Mouse (Mus musculus): ENCODE measurements at regions not wholly inside any gene's neighbourhood (a gene's known extent, or its start where the extent isn't known, plus 50 kb on each side); places are given as distances from the start of the nearest gene placed in this dataset.

DNA sequence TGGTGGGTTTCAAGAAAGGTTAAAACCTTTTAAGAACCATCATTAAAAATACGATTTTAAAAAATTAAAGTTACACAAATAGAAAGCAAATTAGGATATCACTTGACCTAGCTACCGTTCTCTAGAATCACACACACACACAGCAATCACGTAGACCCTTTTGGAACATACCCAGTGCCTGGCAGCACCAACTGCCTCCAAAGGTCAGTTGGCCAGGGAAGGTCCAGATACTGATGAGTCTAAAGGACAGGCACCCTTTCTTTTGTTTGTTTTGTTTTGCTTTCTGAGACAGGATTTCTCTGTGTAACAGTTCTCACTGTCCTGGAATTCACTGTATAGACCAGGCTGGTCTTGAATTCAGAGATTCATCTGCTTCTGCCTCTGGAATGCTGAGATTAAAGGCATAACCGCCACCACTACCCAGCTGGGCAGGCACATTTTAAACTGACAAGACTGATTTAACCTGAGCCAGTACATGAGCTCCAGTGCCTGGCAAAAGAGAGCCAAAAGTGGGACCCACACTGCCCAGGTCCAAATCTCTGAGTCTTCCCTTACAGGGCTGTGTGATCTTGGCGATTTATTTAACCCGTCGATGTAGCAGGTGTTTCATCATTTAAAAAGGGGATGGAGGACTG, 353.0 kb downstream of the Pmp22 start:
- DNase-seq (ENCODE audit: low spot score), result no peak

DNA sequence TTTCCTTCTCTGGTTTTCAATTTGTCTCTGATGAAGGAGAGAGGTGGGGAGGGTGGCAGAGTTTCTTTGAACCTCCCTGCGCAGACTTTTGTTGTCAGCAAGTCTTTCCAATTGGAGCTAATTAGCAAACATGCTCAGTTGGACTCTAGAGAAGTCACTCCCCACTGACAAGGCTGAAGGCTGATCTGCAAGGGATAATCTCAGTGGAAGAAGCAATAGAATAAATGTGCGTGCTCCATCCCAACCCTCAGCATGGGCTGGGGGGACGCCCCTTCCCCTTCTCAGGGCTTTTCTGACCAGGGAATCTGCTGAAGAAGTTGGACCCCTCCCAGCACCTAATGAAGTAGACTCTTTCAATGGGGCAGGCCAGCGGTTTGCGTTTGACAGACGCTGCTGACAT, 353.8 kb downstream of the Pmp22 start:
- DNase-seq (ENCODE audit: low spot score), result no peak

DNA sequence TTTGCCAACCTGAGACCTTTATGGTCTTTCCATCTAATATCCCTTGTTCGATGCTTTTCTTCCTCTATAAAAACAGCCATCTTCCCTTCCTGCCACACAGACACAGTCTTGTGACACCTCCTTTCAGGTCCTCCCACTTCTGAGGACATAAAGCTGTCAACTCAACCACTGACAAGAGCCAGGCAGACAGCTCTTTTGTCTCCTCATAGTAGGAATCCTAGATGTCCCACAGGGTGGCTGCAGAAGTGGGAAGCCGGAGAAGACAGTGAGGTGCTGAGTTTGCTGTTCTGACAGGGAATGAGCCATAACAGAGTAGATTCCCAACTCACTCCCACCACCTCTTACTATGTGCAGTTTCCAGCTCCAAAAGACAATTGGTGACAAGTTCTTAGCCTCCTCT, 358.4 kb downstream of the Pmp22 start:
- DNase-seq (ENCODE audit: low spot score), result no peak

DNA sequence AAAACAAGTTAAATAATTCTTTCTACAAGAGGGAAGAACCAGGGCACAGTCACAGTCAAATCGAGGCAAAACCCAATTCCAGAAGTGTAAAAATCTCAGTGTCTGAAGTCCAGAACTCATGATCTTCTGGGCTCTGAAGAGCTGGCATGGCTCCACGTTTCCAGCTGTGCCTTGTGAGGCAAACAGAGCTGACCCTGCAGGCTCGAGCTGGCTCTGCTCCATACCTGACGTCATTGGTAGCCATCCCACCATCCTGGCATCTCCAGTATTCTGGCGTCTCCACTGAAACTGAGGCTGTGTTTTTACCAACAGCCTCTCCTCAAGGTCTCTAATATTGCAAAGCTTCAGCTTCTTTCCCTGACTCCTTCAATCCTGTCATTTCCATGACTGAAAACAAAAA, 373.4 kb downstream of the Pmp22 start:
- no peak for DNase-seq (ENCODE audit: low spot score)

DNA sequence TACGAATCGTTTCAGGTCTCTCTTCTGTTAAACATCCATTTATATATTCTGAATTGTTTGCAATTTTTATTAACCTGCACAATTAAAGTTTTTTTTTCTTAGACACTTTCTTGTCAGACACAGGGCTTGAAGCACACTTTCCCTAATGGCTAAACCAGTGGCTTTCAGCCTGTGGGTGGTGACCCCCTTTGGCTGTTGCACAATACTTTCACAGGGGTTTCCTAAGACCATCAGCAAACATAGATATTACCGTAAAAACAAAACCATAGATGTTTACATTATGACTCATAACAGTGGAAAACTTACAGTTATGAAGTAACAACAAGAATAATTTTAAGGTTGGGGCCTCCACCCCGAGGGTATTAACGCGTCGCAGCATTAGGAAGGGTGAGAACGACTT, 378.6 kb downstream of the Pmp22 start:
- DNase-seq (ENCODE audit: low spot score), result no peak

DNA sequence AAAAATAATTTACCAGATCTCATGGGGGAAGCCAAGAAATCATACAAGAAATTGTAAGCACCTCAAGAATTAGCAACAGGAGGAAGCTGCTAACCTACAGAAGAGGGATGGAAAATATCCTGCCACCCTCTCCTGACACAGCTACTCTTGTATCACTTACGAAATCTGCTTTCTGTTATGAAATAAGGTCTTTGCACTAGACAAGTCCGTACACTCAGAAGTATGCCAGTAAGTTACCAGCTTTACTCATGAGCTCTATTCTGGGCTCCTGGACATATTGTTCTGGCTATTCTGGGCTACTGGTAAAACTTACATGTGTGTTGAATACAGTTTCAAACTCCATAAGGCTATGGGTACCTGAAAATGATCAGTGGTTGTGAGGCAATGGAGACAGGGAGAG, 379.9 kb downstream of the Pmp22 start:
- no peak for DNase-seq (ENCODE audit: low spot score)

DNA sequence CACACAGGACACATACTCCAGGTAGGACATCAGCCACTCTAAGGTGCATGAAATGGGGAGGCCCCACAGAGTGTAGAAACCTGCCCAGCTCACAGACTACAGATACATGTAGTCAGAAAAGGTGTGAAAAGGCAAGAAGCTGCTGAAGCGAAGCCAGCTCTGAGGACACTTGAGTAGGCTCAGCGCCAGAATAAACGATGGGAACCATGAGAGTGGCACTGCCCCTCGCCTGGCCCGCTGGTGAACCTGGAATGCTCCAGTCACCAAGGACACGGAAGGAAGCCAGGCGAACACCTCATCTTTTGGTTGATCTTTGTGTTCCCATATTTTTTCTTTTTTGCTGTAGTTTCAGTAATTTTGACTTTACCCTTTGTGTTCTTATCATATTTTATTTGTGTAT, 381.8 kb downstream of the Pmp22 start:
- DNase-seq (ENCODE audit: low spot score), result no peak

DNA sequence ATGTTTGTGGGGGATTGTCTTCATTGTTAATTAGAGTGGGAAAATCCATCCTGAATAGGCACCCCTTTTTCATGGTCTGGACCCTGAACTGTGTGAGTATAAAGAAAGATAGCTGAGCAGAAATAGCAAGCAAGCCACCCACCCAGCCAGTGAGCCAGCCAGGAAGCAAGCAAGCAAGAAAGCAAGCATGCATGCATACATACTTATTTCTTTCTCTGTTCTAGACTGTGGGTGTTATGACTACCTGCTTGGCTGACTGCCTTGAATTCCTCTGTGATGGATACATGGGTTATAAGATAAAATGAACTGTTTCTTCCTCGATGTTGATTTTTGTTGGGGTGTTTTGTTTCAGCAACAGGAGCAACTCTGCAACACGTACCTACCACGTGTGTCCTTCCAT, 385.8 kb downstream of the Pmp22 start:
- DNase-seq (ENCODE audit: low spot score), result no peak

DNA sequence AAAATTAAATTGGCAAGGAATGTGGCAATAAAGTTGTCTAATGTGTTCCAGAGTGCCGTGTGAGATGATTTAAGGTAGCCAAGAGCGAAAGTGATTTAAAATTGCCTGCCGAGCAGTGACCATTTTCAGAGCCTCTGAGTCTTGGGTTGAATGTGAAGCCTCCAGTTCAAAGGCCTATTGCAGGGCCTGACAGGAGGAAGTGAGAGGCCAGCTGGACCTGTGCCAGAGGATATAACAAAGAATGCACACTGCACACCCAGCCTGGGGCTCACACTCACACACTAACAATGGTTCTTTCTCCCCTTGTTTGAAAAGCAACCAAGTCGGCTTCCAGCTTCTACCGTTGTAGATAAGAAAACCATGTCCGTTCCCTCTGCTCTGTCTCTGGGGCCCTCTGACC, 390.1 kb downstream of the Pmp22 start:
- DNase-seq (ENCODE audit: low spot score), result peak; percentile 4

DNA sequence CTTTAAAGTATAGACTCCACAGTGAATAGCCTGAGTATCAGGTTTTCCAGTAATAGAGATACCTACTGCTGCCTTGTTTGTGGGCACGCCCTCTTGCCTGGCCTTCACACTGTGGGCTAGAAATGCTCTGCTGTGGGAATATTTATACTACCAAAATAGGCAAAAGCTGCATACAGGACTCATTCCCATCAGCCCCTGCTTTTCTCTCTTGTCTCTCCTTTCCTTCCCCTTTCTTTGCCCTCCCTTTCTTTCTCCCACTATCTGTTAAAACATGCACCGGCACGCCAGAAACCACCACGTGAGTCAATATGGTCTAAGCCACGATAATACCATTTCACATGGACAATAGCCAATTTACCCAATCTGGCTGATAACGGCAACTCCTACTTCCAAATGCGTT, 395.5 kb downstream of the Pmp22 start:
- DNase-seq (ENCODE audit: low spot score), result no peak

DNA sequence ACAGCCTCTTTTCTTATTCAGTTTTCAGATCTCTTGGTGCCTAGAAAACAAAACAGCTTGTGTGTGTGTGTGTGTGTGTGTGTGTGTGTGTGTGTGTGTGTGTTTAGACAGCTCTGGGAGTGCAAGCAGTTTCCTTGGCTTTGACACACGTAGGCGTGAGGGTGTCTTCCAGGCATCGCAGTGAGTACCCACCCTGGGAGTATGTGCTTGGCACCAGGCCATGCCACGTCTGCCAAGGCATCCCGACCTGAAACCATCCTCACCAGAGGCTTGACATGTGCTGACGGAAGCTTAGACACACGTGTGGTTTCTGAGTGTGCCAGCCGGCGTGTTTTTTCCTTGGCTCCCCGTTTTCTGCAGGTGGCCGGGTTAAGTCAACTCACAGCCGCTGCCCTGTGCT, 396.6 kb downstream of the Pmp22 start:
- DNase-seq (ENCODE audit: low spot score), result no peak

DNA sequence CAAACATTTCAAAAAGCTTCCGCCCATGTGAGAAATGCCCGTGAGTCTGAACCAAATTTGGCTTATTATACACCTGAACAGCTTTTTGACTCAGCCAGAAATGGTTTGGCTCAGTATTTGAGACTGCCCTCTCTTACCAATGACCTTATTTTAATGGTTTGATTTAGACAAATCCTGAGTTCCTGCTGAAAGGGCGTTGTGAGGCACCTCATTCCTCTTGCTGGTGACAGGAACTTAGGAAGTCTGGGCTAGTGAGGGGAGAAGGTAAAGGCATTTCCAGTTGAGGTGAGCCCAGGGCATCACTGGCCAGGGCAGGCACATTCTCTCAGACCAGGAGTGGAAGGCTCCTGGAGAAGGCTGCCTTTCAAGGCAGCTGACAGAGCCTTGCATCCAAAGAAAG, 396.1 kb downstream of the Hs3st3b1 start:
- DNase-seq (ENCODE audit: low spot score), result no peak

DNA sequence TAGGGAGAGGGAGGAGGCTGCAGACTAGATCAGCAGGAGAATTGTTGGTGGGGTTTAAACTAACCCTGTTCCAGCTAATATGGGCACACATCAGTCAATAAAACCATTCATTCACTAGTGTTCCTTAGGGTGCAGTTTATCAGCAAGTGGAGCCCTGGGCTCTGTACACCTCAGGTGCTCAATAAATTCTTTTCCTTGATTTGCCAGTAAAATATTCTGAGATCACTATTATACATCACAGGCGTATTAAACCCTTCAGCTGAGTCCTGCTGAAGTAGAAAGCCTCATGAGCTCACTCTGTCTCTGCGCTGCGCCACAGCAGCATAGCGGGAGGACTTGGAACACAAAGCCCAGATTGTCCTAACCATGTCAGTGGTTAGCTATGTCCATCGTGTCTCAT, 389.3 kb downstream of the Hs3st3b1 start:
- no peak for DNase-seq (ENCODE audit: low spot score)

DNA sequence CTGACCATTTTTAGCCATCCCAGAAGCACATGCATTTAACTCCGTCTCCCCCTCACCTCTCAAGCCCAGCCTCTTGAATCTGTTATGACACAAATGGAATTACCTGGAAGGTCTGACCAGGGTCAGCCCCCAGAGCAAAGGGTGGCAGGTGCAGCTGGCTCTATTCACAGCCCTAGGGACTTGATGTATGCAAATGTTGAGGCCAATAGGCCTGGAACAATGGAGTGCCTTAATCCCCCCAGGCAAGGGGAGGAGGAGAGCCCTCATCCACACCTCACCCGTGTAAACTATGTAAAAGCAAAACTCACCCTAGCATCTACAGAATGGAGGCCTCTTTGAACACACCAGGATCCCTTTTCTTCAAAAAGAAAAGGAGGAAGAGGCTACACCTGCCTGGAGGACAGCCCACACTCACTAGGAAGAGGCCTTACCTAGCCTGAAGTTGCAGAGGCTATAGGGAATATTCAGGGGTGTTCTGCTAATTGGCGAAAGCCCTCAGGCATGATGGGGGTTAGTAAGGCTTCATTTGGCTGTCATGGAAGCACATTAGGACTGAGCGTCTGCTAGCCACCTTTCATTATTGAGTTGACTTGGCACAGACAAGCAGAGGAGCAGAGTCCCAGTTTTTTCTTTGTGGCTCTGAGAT, 388.4 kb downstream of the Hs3st3b1 start:
- no peak for DNase-seq (ENCODE audit: low spot score)

DNA sequence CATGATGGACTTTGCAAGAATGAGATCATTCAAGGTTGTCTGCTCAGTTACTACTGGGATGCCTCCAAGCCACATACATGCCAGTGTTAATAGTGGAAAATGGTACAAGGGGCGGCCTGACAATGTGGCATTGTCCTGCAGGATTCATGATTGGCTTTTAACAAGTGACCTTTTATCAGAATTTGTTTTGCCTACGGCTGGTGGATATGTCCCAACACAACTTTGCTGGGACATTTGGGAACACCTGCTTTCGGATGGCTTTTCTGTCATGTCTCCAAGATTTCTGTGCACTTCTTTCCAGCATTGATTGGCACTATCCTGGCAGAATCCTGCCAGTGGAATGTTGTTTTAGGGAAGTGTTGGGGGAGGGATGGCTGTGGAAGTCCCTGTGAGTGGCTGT, 384.4 kb downstream of the Hs3st3b1 start:
- DNase-seq (ENCODE audit: low spot score), result no peak

DNA sequence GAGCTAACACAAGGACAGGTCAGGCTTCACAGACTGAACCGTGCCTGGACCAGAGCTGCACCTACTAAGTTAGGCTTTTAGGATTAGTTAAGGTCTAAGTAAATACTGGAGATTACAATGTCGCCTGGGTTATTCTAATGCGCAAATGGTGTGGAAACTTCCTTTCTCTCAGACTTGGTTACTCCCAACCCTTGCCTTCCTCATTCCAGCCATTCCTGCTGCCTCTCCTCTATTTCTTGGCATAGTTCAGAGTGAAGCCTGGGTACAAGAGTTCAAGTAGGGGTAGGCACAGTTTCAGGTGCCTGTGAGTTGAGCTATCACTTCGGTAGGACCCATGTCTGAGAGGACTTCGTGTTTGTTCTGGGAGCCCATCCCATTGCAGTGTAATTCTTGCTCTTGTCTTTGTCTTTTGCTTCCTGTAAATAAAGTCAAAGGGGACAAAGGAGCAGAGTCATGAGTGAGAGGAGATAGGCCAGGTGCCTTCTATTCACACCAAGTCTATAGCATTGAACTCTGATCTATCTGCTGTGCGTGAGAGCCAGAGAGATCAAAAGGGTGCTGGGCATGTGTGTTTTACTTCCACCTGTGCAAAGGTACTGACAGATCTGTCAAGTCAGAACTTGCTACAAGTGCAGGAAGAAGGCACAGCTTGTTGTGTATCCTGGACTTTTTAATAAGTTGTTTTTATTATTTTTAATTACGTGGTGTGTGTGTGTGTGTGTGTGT, 378.0 kb downstream of the Hs3st3b1 start:
- no peak for DNase-seq (ENCODE audit: low spot score)

DNA sequence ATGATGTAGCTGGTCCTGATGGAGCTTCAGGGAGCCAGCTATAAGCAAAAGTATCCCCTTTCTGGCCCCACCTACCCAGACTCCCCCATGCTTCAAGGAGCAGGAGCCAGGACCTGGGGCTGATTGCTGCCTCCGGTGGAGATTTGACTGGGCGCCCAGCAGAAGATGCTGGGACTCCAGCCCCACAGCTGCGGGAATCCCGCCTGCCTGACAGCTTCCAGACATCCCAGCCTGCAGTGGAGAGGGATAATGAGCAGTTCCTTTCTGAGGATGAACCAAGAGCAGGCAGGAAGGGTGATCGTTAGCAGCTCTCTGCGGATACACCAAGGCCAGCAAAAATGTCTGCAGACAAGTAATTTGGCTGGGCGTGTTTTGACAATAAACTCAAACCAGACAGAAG, 376.6 kb downstream of the Hs3st3b1 start:
- DNase-seq (ENCODE audit: low spot score), result peak; percentile 57

DNA sequence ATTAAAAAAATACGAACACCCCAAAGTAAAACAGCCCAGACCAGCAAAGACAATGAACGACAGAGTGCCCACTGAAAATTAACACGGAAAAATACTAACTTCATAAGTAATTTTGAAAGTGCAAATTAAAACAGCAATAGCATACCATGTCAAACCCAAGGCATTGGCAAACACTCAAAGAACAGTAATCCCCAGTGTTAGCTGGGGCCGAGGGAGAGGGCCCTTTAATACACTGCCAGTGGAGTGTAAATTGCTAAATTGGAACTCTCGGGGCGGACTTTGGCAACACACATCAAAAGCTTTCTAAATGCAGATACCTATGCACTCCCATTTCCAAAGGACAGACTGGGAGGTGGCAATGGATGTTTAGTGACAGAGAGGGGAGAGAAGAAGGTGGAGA, 361.6 kb downstream of the Hs3st3b1 start:
- DNase-seq (ENCODE audit: low spot score), result no peak

DNA sequence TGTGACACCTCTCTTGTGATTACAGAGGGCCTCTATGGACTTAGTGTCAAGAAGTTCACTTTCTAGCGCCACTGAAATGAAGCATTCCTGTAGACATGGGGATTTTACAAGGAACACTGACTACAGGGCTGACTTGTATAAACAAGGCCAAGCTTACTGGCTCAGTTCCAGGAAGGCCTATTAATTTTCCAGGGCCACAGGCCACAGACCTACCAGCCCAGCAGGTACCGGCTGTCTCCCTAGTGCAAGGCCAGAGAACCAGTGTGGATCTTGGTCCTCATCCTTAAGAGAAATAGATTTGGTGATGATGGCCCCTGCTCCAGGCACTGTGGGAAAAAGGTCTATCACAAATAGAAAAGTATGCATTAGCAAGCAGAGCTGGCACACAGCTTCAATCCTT, 359.4 kb downstream of the Hs3st3b1 start:
- DNase-seq (ENCODE audit: low spot score), result peak; percentile 4

DNA sequence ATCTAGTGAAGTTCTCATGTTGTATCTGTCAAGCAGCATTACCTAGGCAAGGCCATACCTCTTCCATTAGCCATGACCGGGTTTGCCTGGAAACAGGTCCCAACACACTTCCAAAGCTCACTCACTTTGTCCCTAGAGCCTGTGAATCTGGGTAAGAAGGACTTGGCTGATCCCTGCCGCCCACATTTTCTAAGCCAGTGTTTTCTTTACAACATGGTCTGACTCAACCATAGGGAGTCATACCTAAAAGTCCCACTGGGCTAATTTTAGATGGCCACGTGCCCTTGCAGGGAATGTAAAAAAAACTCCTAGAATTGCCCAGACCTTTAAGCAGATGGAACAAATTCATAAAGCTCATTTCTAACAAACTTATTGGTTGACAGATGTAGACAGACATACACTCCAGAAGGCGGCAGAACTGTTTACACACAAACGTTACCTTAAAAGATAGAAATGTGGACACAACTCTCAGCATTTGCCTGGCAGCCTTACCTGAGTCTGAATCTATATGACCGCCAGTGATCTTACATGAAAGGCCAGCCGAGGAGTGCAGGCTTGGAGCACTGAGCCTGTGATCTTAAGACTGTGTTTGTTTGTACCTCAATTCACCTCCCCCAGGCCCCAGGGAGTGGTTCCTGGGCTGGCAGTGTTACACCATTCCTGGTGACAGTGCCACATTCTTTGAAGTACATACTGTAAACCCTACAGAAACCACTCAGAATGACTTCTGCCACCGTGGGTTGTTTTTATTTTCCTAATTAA, 356.4 kb downstream of the Hs3st3b1 start:
- no peak for DNase-seq (ENCODE audit: low spot score)

DNA sequence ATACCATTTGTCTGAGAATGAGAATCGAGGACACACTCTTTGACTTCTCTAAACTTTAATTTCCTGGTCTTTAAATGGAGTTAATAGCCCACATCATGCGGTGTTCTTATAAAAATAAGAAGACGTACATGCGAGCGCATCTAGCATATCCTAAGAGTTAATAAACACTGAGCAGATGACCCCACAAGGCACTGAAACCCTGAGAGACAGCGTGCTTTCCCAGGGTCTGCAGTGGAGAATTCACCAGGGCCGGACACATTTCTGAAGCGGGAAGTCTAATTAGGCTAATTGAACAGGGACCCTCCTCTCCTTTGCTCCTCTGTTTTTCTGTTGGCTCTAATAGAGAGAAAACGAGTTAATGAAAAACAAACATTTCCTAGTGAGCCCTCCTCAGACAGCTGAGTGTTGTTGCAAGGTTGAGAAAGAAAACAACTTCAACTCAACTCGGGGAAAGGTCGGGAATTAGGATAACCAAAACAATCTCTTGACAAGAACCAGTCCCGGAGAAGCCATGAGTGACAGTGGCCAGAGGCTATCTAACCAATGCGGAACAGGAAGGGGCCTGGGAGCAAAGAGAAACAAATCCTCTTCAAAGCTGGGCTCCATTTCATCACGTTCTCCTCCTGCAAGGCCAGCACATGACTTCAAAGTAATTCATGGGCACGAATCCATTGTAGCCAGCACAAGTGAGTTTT, 352.2 kb downstream of the Hs3st3b1 start:
- DNase-seq (ENCODE audit: low spot score), result peak; percentile 32

DNA sequence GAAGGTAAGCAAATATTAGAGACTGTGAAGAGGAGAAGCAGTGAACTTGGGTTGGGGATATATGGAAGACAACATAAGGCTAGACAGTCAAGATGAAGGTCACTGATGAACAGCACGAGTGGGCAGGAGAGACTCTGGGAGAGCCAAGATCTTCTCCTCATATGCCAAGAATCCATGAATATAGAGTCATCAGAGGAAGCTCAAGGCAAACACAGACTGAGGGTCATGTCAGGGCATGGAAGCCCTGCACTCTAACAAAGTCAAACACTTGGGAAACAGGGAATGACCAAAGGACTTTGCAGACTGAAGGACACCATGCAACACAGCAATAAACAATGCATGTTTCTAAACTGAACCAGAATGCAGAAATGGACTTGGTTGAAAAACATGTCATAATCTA, 351.4 kb downstream of the Hs3st3b1 start:
- no peak for DNase-seq (ENCODE audit: low spot score)

Measured in yolk sac, embryonic 10.5 days (tissue).